Mouse (Mus musculus): ENCODE results near the gene Gm9747. TPM values are rescaled to one million over a fixed set of nuclear protein-coding genes. Genes with fewer than 3 reads are reported as not detected.

Gene Gm9747
- not detected in 2 replicates for total RNA-seq (2023)

GRCm38 (mm10) chr1:82232812-82233211 lies at the start of gene Gm9747:
TSS of gene Gm9747 (plus strand) at chr1:82233112.

Other genes with a start within 250 kb of the Gm9747 start
- gene Irs1, start 58.3 kb downstream of the Gm9747 start, total RNA-seq (2023): 0.06 and 0.16 TPM in 2 replicates
- gene Rhbdd1, start 83.3 kb downstream of the Gm9747 start, total RNA-seq (2023): 25.5 and 26.0 TPM in 2 replicates

Data from neutrophil, adult 65 days (primary cell).